Mouse (Mus musculus) bone marrow macrophage, adult 2 months (primary cell): ENCODE measurements around the gene Zc3h13. TPM values are rescaled to one million over a fixed set of nuclear protein-coding genes. Genes with fewer than 3 reads are reported as not detected.

Experiments used
- H3K27ac ChIP-seq: 2 replicates; pipeline ENCODE4 v1.5.1; 2012; ENCODE audit warnings: low read depth, low read length; ENCODE audit not compliant: insufficient read depth
- H3K4me1 ChIP-seq: 2 replicates; pipeline ENCODE4 v1.6.1; 2012; ENCODE audit warnings: low read length; ENCODE audit not compliant: control insufficient read depth, insufficient read depth
- H3K4me3 ChIP-seq: 2 replicates; pipeline ENCODE4 v1.5.1; 2012; ENCODE audit warnings: mild to moderate bottlenecking, low read length, moderate library complexity; ENCODE audit not compliant: insufficient read depth
- CTCF ChIP-seq: IDR thresholded peaks from 2 replicates; pipeline ENCODE4 v1.5.1; 2012; ENCODE audit warnings: low read depth, mild to moderate bottlenecking, low read length, moderate library complexity
- POLR2A ChIP-seq: IDR thresholded peaks from 2 replicates; pipeline ENCODE4 v1.6.1; 2012; ENCODE audit warnings: mild to moderate bottlenecking, low read depth, low read length, borderline replicate concordance
- polyA plus RNA-seq: library from polyadenylated mRNA; stranded (reverse); fragments of >200 nt; gene quantifications from 2 replicates; pipeline ENCODE4 v1.2.4, GENCODE M21; 2012; ENCODE audit not compliant: missing spikeins, insufficient read depth, insufficient read length

Zc3h13 gene
- polyA plus RNA-seq, 1 experiment: 20.7 TPM

DNA sequence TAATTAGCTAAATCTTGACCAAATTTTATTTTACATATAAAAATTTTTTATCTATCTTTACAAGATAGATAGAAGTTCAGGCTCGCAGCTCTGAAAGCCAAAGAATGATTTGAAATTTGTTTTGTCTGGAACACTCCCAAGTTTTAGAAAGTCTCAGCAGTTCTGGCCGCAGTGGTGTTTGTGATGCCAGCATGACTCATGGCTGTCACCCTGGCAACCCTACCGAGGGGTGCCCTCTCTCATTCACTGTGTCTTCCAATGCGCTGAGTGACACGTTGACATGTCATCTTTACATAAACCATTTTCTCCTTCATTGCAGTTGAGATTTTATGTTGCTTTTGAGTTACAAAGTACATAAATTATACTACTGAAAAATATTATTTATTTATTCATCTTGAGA lies 85.7 kb downstream of the Zc3h13 start:
- Histone ChIP-seq H3K4me3 (no peak overlapping the region), H3K27ac (no peak overlapping the region), H3K4me1 (0 out of 2 replicates have a peak, but pooled peaks cover 4% of the 10 kb centered on the region)
- TF ChIP-seq CTCF (no peak), POLR2A (no peak)

DNA sequence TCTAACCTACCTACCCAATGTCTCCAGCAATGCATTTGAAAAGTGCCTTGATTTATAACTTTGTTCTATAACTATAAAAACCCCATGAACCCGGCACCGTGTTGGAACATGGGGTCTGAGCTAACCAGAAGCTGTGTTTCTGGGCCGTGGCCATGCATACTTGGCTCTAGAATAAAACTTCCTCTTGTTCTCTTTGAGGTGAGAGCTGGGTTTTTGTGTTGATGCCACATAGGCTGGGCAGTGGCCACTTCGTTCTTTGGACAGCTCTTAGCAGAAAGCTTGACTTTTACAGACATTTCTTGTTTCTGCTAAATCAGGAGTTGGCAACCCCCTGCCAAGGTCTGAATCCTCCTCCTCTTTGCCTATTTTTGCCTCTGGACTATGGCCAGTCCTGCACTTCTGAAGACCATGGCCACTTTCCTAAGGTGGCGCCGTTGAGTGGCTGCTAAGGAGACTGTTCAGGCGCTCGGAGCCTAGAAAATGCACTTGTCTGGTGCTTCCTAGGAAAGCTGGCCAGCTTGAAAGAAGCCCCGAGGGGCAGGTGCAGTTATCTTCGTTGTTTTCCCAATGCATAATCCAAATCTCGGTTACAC lies 90.9 kb downstream of the Zc3h13 start:
- no peak overlapping the region for H3K27ac ChIP-seq
- H3K4me1 ChIP-seq: 0 out of 2 replicates have a peak, but pooled peaks cover 4% of the 10 kb centered on the region
- no peak overlapping the region for H3K4me3 ChIP-seq
- TF ChIP-seq POLR2A (no peak), CTCF (no peak)

DNA sequence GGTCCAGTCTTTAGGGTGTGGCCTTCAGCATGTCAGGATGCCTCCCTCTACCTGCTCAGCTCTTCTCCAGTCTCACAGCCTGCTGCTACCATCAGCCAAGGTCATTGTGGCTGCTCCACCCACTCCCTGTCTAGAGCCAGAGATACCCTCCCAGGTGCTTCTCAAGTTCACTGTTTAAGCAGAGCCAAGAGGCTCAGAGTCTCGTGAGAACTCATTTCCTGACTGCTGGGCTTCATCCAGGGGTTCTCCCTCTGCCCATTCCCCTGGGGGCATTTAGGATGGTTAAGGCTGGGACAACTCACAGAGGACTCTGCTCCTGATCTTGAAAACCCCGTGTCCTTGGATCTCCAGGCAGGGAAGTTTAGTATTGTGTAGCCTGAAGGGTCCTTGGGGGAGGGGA lies 92.1 kb downstream of the Zc3h13 start:
- Histone ChIP-seq H3K27ac (no peak overlapping the region), H3K4me1 (0 out of 2 replicates have a peak, but pooled peaks cover 2% of the 10 kb centered on the region), H3K4me3 (no peak overlapping the region)
- TF ChIP-seq POLR2A (no peak), CTCF (no peak)

DNA sequence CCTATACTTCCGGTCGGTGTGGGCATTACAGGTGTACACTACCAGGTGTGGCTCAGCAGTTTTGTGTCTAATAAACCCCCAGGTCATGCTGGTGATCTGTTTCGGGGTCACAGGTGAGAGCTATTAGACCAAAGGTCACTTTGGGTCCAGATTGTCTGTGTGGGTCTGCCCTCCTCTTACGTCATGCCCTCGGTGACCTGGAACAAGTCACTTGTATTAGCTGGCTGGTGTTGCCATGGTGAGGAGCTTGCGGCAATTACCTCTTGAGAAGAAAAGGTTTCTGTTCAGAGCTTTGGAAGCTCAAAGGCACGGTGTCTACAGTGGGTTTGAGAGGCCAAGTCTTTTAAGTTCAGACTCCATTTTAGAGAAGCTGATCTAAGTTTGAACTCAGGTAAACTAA lies 93.4 kb downstream of the Zc3h13 start:
- Histone ChIP-seq H3K4me1 (no peaks in the 10 kb centered on the region), H3K4me3 (no peak overlapping the region), H3K27ac (no peak overlapping the region)
- TF ChIP-seq CTCF (no peak), POLR2A (no peak)

Other genes starting within 250 kb of the Zc3h13 start
- 0.36 and 0.43 TPM in 2 replicates for gene Lrrc63, start 153.5 kb upstream of the Zc3h13 start, polyA plus RNA-seq
- 932 and 1,066 TPM in 2 replicates for gene Lcp1, start 153.3 kb upstream of the Zc3h13 start, polyA plus RNA-seq
- not detected in 2 replicates for gene Cpb2, start 42.1 kb upstream of the Zc3h13 start, polyA plus RNA-seq
- not detected in 2 replicates for gene Siah3, start 171.6 kb downstream of the Zc3h13 start, polyA plus RNA-seq